Mouse (Mus musculus) midbrain, embryonic 16.5 days (tissue): ENCODE data around the gene Phb2. TPM values are rescaled to one million over a fixed set of nuclear protein-coding genes. Genes with fewer than 3 reads are reported as not detected.

Experiments used
- ATAC-seq: fragments of 200-750 bp; cut with Nextera tagmentation; 2 replicates; pipeline ENCODE4 v1.8.0; 2017; ENCODE audit warnings: moderate TSS enrichment
- H3K27ac ChIP-seq: fragments of 300-500 bp; sonication (generic); 2 replicates; pipeline ENCODE4 v1.5.1; 2014; ENCODE audit warnings: mild to moderate bottlenecking, low read length, mixed read lengths
- H3K27me3 ChIP-seq: fragments of 300-500 bp; sonication (generic); 2 replicates; pipeline ENCODE4 v1.6.1; 2014; ENCODE audit warnings: low read depth, low read length, mixed read lengths; ENCODE audit not compliant: control insufficient read depth, insufficient read depth
- H3K36me3 ChIP-seq: fragments of 300-500 bp; sonication (generic); 2 replicates; pipeline ENCODE4 v1.6.1; 2014; ENCODE audit warnings: mild to moderate bottlenecking, low read length, moderate library complexity, mixed read lengths; ENCODE audit not compliant: control insufficient read depth, insufficient read depth
- H3K4me1 ChIP-seq: fragments of 300-500 bp; sonication (generic); 2 replicates; pipeline ENCODE4 v1.6.1; 2014; ENCODE audit warnings: mild to moderate bottlenecking, low read length, mixed read lengths; ENCODE audit not compliant: control insufficient read depth, insufficient read depth
- H3K4me2 ChIP-seq: fragments of 300-500 bp; sonication (generic); 2 replicates; pipeline ENCODE4 v1.6.1; 2014; ENCODE audit warnings: mild to moderate bottlenecking, low read length, mixed read lengths
- H3K4me3 ChIP-seq: fragments of 300-500 bp; sonication (generic); 2 replicates; pipeline ENCODE4 v1.5.1; 2014; ENCODE audit warnings: low read depth, mild to moderate bottlenecking, low read length, moderate library complexity, mixed read lengths
- H3K9ac ChIP-seq: fragments of 300-500 bp; sonication (generic); 2 replicates; pipeline ENCODE4 v1.6.1; 2014; ENCODE audit warnings: low read depth, low read length, mixed read lengths
- H3K9me3 ChIP-seq: fragments of 300-500 bp; sonication (generic); replicated peaks from 2 replicates; pipeline ENCODE4 v1.6.1; 2014; ENCODE audit warnings: mild to moderate bottlenecking, low read length, mixed read lengths; ENCODE audit not compliant: control insufficient read depth, poor library complexity, severe bottlenecking
- WGBS: fragments of 180-500 bp; shearing (Covaris S2); extraction: QIAGEN DNeasy Blood & Tissue Kit; methylation state at CpG from one replicate; pipeline ENCODE4 v1.1.7; 2014; 5-methylcytosine and 5-hydroxymethylcytosine counted together
- polyA plus RNA-seq: library from polyadenylated mRNA; unstranded; fragments of >200 nt; fragmentation: Nextera tagmentation; extraction: Ambion mirVana; gene quantifications from 2 replicates; pipeline ENCODE4 v1.2.1, GENCODE M21; 2015

The Phb2 gene
- polyA plus RNA-seq: 240 and 245 TPM in 2 replicates

- H3K4me1 ChIP-seq: peaks cover 31% of the 10 kb centered on the region
- H3K36me3 ChIP-seq: peaks cover 22% of the 10 kb centered on the region
- peak; percentile 96 for ATAC-seq
- under 1% methylated on average over 73 of the region's 76 CpGs for WGBS
- H3K4me2 ChIP-seq: peak within 1 kb of the TSS; percentile 87
- H3K27me3 ChIP-seq: no peaks in the 10 kb centered on the region
- peak within 1 kb of the TSS; percentile 86 for H3K27ac ChIP-seq
- H3K4me3 ChIP-seq: peak within 1 kb of the TSS; percentile 98
- peak within 1 kb of the TSS; percentile 96 for H3K9ac ChIP-seq
- H3K9me3 ChIP-seq: no peaks in the 10 kb centered on the region
Observed at GRCm38 (mm10) chr6:124711824-124712782, at the start of gene Phb2, which contains the start of gene Emg1. Gene Phb2 (plus strand): TSS chr6:124712336. Gene Emg1 (minus strand): TSS chr6:124712178.

DNA sequence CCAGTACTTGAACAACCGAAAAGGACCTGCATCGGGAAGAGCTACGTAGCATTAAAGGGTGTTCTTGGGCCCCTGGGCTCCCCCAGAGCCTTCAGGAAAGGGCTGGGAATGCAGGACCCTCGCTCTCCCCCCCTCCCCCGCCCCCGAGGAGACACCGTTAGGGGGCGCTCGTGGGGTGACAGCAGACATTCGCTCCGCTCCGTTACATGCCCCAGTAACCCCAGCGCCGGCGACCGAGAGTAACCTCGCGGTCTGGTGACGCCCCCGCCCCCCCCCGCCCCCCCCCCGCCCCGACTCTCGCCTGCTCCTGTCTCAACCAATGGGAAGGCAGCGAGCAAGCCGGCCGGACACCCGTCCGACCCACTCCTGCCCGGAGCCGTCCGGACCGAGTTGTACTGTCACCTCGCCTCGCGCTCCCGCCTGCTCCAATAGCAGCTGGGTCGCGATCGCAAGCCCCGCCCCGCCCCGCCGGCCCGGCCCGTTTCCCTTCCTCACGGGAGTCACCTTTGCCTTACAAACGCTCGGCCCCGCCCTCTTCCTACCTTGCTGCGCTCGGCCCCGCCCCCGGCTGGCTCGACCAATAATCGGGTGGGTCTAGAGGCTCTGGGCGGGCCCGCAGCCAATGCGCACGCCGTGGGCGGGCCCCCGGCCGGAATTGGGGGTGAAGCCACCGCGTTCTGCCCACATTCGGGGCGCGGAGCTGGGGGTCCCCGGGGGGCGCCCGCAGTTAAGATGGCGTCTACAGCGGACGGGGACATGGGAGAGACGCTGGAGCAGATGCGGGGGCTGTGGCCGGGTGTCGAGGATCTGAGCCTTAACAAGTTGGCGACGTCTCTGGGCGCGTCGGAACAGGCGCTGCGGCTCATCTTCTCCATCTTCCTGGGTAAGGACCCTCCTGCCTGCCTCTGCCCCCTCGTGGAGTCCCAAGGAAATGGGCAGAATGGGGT, 49.4 kb upstream of the Phb2 start, which contains the start of gene Lpcat3:
Lpcat3 (plus strand) TSS at position 551 of the 947 bp plus-strand sequence.
- Histone ChIP-seq H3K27ac (peak within 1 kb of the TSS; percentile 80), H3K27me3 (no peaks in the 10 kb centered on the region), H3K4me2 (peak within 1 kb of the TSS; percentile 84), H3K4me3 (peak within 1 kb of the TSS; percentile 72), H3K4me1 (peaks cover 10% of the 10 kb centered on the region), H3K9me3 (no peaks in the 10 kb centered on the region), H3K36me3 (no peaks in the 10 kb centered on the region), H3K9ac (peak within 1 kb of the TSS; percentile 77)
- ATAC-seq: peak; percentile 97
- WGBS: 2% methylated on average over 65 of the region's 87 CpGs

- H3K36me3 ChIP-seq: no peaks in the 10 kb centered on the region
- no peaks in the 10 kb centered on the region for H3K9me3 ChIP-seq
- H3K4me1 ChIP-seq: peaks cover 10% of the 10 kb centered on the region
- no peaks in the 10 kb centered on the region for H3K27me3 ChIP-seq
- no peak for ATAC-seq
- peak overlapping the region; percentile 77 for H3K9ac ChIP-seq
- WGBS: 19% methylated on average over 13 of the region's 13 CpGs
- peak overlapping the region; percentile 80 for H3K27ac ChIP-seq
- H3K4me2 ChIP-seq: peak overlapping the region; percentile 84
- H3K4me3 ChIP-seq: peak overlapping the region; percentile 72
Observed at GRCm38 (mm10) chr6:124663424-124663795, 48.7 kb upstream of the Phb2 start.

DNA sequence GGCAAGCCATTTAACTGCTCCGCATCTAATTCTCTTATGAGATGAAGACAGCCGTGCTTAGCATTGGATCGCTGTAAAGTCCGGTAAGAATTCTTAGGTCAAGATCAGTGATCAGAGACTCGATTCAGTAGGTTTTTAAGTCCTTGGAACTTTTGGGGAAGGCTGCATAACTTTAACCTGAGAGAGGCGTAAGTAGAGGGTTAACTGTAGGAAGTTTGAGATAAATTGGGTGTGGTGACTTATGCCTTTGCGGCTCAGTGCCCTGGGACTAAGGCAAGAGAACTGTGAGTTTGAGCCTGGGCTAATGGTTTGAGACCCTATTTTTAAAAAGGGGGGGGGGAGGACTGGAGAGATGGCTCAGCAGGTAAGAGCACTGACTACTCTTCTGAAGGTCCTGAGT, 47.9 kb upstream of the Phb2 start:
- WGBS: 88% methylated on average over 7 of the region's 7 CpGs
- peak overlapping the region; percentile 84 for H3K4me2 ChIP-seq
- ATAC-seq: no peak

GRCm38 (mm10) chr6:124665011-124665410, 47.1 kb upstream of the Phb2 start:
- H3K9ac ChIP-seq: no peak overlapping the region
- 95% methylated on average over 10 of the region's 10 CpGs for WGBS
- no peak overlapping the region for H3K4me3 ChIP-seq
- ATAC-seq: no peak
- H3K4me1 ChIP-seq: peaks cover 10% of the 10 kb centered on the region
- no peaks in the 10 kb centered on the region for H3K36me3 ChIP-seq
- H3K27me3 ChIP-seq: no peaks in the 10 kb centered on the region
- H3K9me3 ChIP-seq: no peaks in the 10 kb centered on the region
- no peak overlapping the region for H3K4me2 ChIP-seq
- H3K27ac ChIP-seq: no peak overlapping the region

More for the DNA sequence above, 47.9 kb upstream of the Phb2 start:
- no peaks in the 10 kb centered on the region for H3K36me3 ChIP-seq
- H3K4me3 ChIP-seq: no peak overlapping the region
- H3K9ac ChIP-seq: no peak overlapping the region
- peaks cover 10% of the 10 kb centered on the region for H3K4me1 ChIP-seq
- no peaks in the 10 kb centered on the region for H3K9me3 ChIP-seq
- no peak overlapping the region for H3K27ac ChIP-seq
- no peaks in the 10 kb centered on the region for H3K27me3 ChIP-seq

- WGBS: 93% methylated on average over 11 of the region's 11 CpGs
- no peak for ATAC-seq
- H3K36me3 ChIP-seq: no peaks in the 10 kb centered on the region
Observed at GRCm38 (mm10) chr6:124669234-124669859, 42.8 kb upstream of the Phb2 start.

DNA sequence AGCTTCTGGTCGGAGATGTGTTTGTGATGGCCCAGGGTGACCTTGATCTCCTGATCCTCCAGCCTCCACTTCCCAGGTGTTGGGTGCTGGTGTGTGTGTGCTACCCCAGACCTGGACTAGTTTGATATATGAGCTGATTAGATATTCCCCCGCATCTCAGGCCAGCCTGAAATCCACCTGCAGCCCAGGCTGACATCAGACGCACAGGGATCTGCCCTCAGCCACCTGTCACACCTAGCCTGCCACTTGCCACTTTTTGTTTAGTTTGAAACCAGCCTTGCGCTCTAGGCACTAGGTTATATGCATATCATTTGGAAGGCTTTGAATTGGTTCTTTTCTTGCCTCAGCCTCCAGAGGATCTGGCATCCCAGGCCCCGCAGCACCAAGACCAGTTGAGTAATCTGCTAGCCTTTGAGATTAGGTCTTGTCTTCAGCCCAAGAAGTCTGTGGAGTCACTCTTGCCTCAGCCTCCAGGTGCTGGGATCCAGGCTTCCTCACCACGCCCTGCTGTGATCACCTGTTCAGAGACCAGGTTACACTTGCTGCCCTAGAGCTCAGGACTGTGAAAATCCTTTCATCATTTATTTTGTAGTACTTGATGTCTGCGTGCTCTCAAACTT, 41.7 kb upstream of the Phb2 start:
- H3K27ac ChIP-seq: no peak overlapping the region
- H3K4me1 ChIP-seq: no peaks in the 10 kb centered on the region
- no peaks in the 10 kb centered on the region for H3K9me3 ChIP-seq
- H3K4me3 ChIP-seq: no peak overlapping the region
- no peaks in the 10 kb centered on the region for H3K36me3 ChIP-seq
- no peak overlapping the region for H3K9ac ChIP-seq
- no peak overlapping the region for H3K4me2 ChIP-seq
- ATAC-seq: no peak
- WGBS: 94% methylated on average over 7 of the region's 7 CpGs
- no peaks in the 10 kb centered on the region for H3K27me3 ChIP-seq

More at GRCm38 (mm10) chr6:124669234-124669859, 42.8 kb upstream of the Phb2 start:
- peaks cover under 1% of the 10 kb centered on the region; the same call in 1 of the 2 replicates for H3K4me1 ChIP-seq
- no peak overlapping the region for H3K4me2 ChIP-seq
- no peaks in the 10 kb centered on the region for H3K9me3 ChIP-seq
- no peaks in the 10 kb centered on the region for H3K27me3 ChIP-seq
- no peak overlapping the region for H3K27ac ChIP-seq
- H3K9ac ChIP-seq: no peak overlapping the region
- no peak overlapping the region for H3K4me3 ChIP-seq

- Histone ChIP-seq H3K9ac (no peak overlapping the region), H3K36me3 (no peaks in the 10 kb centered on the region), H3K4me1 (no peaks in the 10 kb centered on the region), H3K27ac (no peak overlapping the region), H3K4me2 (no peak overlapping the region), H3K9me3 (no peaks in the 10 kb centered on the region), H3K27me3 (no peaks in the 10 kb centered on the region), H3K4me3 (no peak overlapping the region)
- ATAC-seq: no peak
- WGBS: 77% methylated on average over 6 of the region's 6 CpGs
Observed at GRCm38 (mm10) chr6:124672100-124672499, 40.0 kb upstream of the Phb2 start.
